ENCODE assay signal across 8 mouse cellular contexts in the genomic region with DNA sequence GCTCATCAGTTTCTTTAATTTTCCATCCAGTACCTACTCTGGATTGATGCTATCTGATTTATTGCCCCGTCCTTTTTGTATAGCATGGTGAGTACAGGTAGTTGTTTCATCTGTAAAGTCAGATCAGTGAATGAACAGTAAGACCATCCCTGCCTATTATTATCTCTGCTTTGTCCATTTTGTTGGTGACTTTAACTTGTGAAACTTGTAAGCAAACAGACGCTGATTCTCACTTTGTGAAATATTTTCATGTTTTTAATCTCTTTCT. TPM values are rescaled to one million over a fixed set of nuclear protein-coding genes. Genes with fewer than 3 reads are reported as not detected.
A peak's percentile ranks its signal among the peaks of the same experiment; 100 is the strongest.
DNase-seq lines count a peak whose midpoint lies in the region; ATAC-seq and TF ChIP-seq lines count a peak whose summit lies in the region.

No protein-coding gene starts in this region.

- H3K4me2 ChIP-seq in embryonic facial prominence, embryonic 14.5 days (ENCODE audit: low read depth, low read length): peak overlapping the region; percentile 75
- peak overlapping the region; percentile 92 for H3K4me2 ChIP-seq in intestine, postnatal 0 days (replicated peaks; ENCODE audit: low read depth)
- H3K4me2 ChIP-seq in neural tube, embryonic 12.5 days (replicated peaks): peak overlapping the region; percentile 80

- H3K4me3 ChIP-seq in left cerebral cortex, adult 2 months: peak overlapping the region; percentile 94
- peak overlapping the region; percentile 93 for H3K4me3 ChIP-seq in embryonic facial prominence, embryonic 14.5 days (ENCODE audit: low read depth, low read length)
- H3K4me3 ChIP-seq in intestine, postnatal 0 days (ENCODE audit: low read depth, low read length): peak overlapping the region; percentile 92
- peak overlapping the region; percentile 91; the same call in 1 of the 2 replicates for H3K4me3 ChIP-seq in neural tube, embryonic 12.5 days

- peak overlapping the region; percentile 83; the same call in 1 of the 2 replicates for H3K27ac ChIP-seq in left cerebral cortex, adult 2 months
- H3K27ac ChIP-seq in embryonic facial prominence, embryonic 14.5 days (replicated peaks; ENCODE audit: low read depth, low read length): no peak overlapping the region
- no peak overlapping the region for H3K27ac ChIP-seq in intestine, postnatal 0 days (ENCODE audit: low read depth, low read length)
- no peak overlapping the region for H3K27ac ChIP-seq in neural tube, embryonic 12.5 days

- WGBS in embryonic facial prominence, embryonic 14.5 days: 74% methylated on average over 2 of the region's 2 CpGs
- WGBS in intestine, postnatal 0 days: 64% methylated on average over 2 of the region's 2 CpGs
- 84% methylated on average over 2 of the region's 2 CpGs for WGBS in neural tube, embryonic 12.5 days

- H3K9ac ChIP-seq in embryonic facial prominence, embryonic 14.5 days (ENCODE audit: low read depth, low read length): peak overlapping the region; percentile 92
- H3K9ac ChIP-seq in intestine, postnatal 0 days (ENCODE audit: low read depth, low read length): no peak overlapping the region
- peak overlapping the region; percentile 92 for H3K9ac ChIP-seq in neural tube, embryonic 12.5 days

- H3K9me3 ChIP-seq in embryonic facial prominence, embryonic 14.5 days (ENCODE audit: control insufficient read depth, low read length): no peaks in the 10 kb centered on the region
- no peaks in the 10 kb centered on the region for H3K9me3 ChIP-seq in intestine, postnatal 0 days (ENCODE audit: control insufficient read depth)
- H3K9me3 ChIP-seq in neural tube, embryonic 12.5 days: no peaks in the 10 kb centered on the region

- H3K27me3 ChIP-seq in embryonic facial prominence, embryonic 14.5 days (replicated peaks; ENCODE audit: control insufficient read depth, insufficient read depth, low read length): no peaks in the 10 kb centered on the region
- no peaks in the 10 kb centered on the region for H3K27me3 ChIP-seq in intestine, postnatal 0 days (replicated peaks; ENCODE audit: control insufficient read depth, insufficient read depth, low read length)
- no peaks in the 10 kb centered on the region for H3K27me3 ChIP-seq in neural tube, embryonic 12.5 days (replicated peaks)

- no peak for DNase-seq in left cerebral cortex, adult 2 months (ENCODE audit: extremely low spot score in 1 of 2, low spot score in 2 of 2)
- no peak for DNase-seq in left cerebral cortex, postnatal 10 days (ENCODE audit: extremely low spot score in 1 of 2, low spot score in 2 of 2)
- DNase-seq in embryonic facial prominence, embryonic 14.5 days (ENCODE audit: low spot score): no peak
- no peak for DNase-seq in kidney, postnatal 25 days
- no peak for DNase-seq in kidney, adult 8-10 months
- no peak for DNase-seq in adrenal gland, adult 2 months

- intact Hi-C loops in left cerebral cortex, adult 2 months (cut with DNase I): loop anchor here (5.0 to 10.0 kb wide), 2 partner anchors 135 to 193 kb away; a partner anchor contains a TSS
- intact Hi-C loops in left cerebral cortex, postnatal 10 days (cut with DNase I): loop anchor here (5.0 kb wide), 2 partner anchors 120 to 135 kb away; a partner anchor contains a TSS

- no peak for ATAC-seq in embryonic facial prominence, embryonic 14.5 days (ENCODE audit: low read depth)
- ATAC-seq in intestine, postnatal 0 days: no peak
- no peak for ATAC-seq in neural tube, embryonic 12.5 days (ENCODE audit: low FRiP score, low read depth)

- H3K4me1 ChIP-seq in embryonic facial prominence, embryonic 14.5 days (ENCODE audit: control insufficient read depth, insufficient read depth, low read length): peaks cover 21% of the 10 kb centered on the region; the same call in 1 of the 2 replicates
- H3K4me1 ChIP-seq in intestine, postnatal 0 days (replicated peaks; ENCODE audit: control insufficient read depth, insufficient read depth, low read length): peaks cover 11% of the 10 kb centered on the region
- peaks cover 17% of the 10 kb centered on the region for H3K4me1 ChIP-seq in neural tube, embryonic 12.5 days

- TF ChIP-seq CTCF in left cerebral cortex, adult 2 months (IDR thresholded peaks at IDR 0.05): no peak
- no peak for TF ChIP-seq CTCF in intestine, postnatal 0 days (IDR thresholded peaks at IDR 0.05; ENCODE audit: low read depth)

- H3K36me3 ChIP-seq in embryonic facial prominence, embryonic 14.5 days (ENCODE audit: control insufficient read depth, insufficient read depth, low read length): no peaks in the 10 kb centered on the region
- H3K36me3 ChIP-seq in intestine, postnatal 0 days (ENCODE audit: control insufficient read depth, insufficient read depth): no peaks in the 10 kb centered on the region
- peaks cover 3% of the 10 kb centered on the region; the same call in 1 of the 2 replicates for H3K36me3 ChIP-seq in neural tube, embryonic 12.5 days

RNA-seq across cellular contexts. Expression of a gene that starts 1.2 kb away (rescaled TPM):
- total RNA-seq in left cerebral cortex, adult 2 months (2021): 100 to 1,000 TPM; 221 to 222 TPM
- total RNA-seq in left cerebral cortex, postnatal 10 days (2021): 100 to 1,000 TPM; 202 to 212 TPM
- 41.7 and 43.0 TPM in 2 replicates for polyA plus RNA-seq in embryonic facial prominence, embryonic 14.5 days (2014; fragmentation: Nextera tagmentation; extraction: Ambion mirVana)
- polyA plus RNA-seq in intestine, postnatal 0 days (2015; fragmentation: Nextera tagmentation; extraction: Ambion mirVana): 21.7 and 22.0 TPM in 2 replicates
- polyA plus RNA-seq in neural tube, embryonic 12.5 days (2016; fragmentation: Nextera tagmentation; extraction: Ambion mirVana): 52.1 and 58.7 TPM in 2 replicates
- 10 to 100 TPM; 69.8 to 79.9 TPM for total RNA-seq in adrenal gland, adult 2 months (2021)
- polyA plus RNA-seq in adrenal gland, adult 2 months (2012; rRNA removed): 20.2 and 20.5 TPM in 2 replicates

RNA-seq across cellular contexts. Expression of a gene that starts 53.8 kb away (rescaled TPM):
- total RNA-seq in left cerebral cortex, adult 2 months (2021): 10 to 100 TPM in 1 of 2 experiments, 1 to 10 TPM in 1; 6.2 to 11.4 TPM
- 1 to 10 TPM; 8.9 to 9.9 TPM for total RNA-seq in left cerebral cortex, postnatal 10 days (2021)
- polyA plus RNA-seq in embryonic facial prominence, embryonic 14.5 days (2014; fragmentation: Nextera tagmentation; extraction: Ambion mirVana): 22.5 and 26.9 TPM in 2 replicates
- polyA plus RNA-seq in intestine, postnatal 0 days (2015; fragmentation: Nextera tagmentation; extraction: Ambion mirVana): 1.7 and 2.8 TPM in 2 replicates
- 8.1 and 8.2 TPM in 2 replicates for polyA plus RNA-seq in neural tube, embryonic 12.5 days (2016; fragmentation: Nextera tagmentation; extraction: Ambion mirVana)
- 1 to 10 TPM; 6.4 to 8.0 TPM for total RNA-seq in adrenal gland, adult 2 months (2021)
- 2.3 TPM in 2 replicates for polyA plus RNA-seq in adrenal gland, adult 2 months (2012; rRNA removed)

RNA-seq across cellular contexts. Expression of a gene that starts 53.9 kb away (rescaled TPM):
- 10 to 100 TPM; 35.3 to 39.5 TPM for total RNA-seq in left cerebral cortex, adult 2 months (2021)
- 10 to 100 TPM; 17.5 to 20.2 TPM for total RNA-seq in left cerebral cortex, postnatal 10 days (2021)
- 1.1 and 1.4 TPM in 2 replicates for polyA plus RNA-seq in embryonic facial prominence, embryonic 14.5 days (2014; fragmentation: Nextera tagmentation; extraction: Ambion mirVana)
- 0.44 and 0.78 TPM in 2 replicates for polyA plus RNA-seq in intestine, postnatal 0 days (2015; fragmentation: Nextera tagmentation; extraction: Ambion mirVana)
- polyA plus RNA-seq in neural tube, embryonic 12.5 days (2016; fragmentation: Nextera tagmentation; extraction: Ambion mirVana): 13.7 and 14.7 TPM in 2 replicates
- total RNA-seq in adrenal gland, adult 2 months (2021): 1 to 10 TPM in 1 of 2 experiments, under 1 TPM in 1; 0.43 to 1.0 TPM
- polyA plus RNA-seq in adrenal gland, adult 2 months (2012; rRNA removed): 0.71 and 0.83 TPM in 2 replicates
